Mouse (Mus musculus): ENCODE measurements around the gene Mtus2. TPM values are rescaled to one million over a fixed set of nuclear protein-coding genes. Genes with fewer than 3 reads are reported as not detected.
"Not testable (repeated sequence)": the region's sequence is repeated elsewhere in the genome, so short reads cannot be mapped to it uniquely, and the experiment has no call there.

Gene Mtus2
- polyA plus RNA-seq, 1 experiment from 2014 or later: 6.9 TPM

- H3K27ac ChIP-seq: no peak overlapping the region
- WGBS: 42% methylated on average over 4 of the region's 4 CpGs
- no peak; the same call in 1 of the 2 replicates for ATAC-seq (ENCODE audit: insufficient number of reproducible peaks, insufficient read depth, low FRiP score, low TSS enrichment, low read depth)
Measured at GRCm38 (mm10) chr5:148325317-148325885, 368.3 kb downstream of the Mtus2 start.

GRCm38 (mm10) chr5:148326295-148326694 is 369.2 kb downstream of the Mtus2 start:
- ATAC-seq (ENCODE audit: insufficient number of reproducible peaks, insufficient read depth, low FRiP score, low TSS enrichment, low read depth); H3K27ac ChIP-seq; H3K9ac ChIP-seq (replicated peaks); H3K4me2 ChIP-seq; H3K27me3 ChIP-seq; H3K4me3 ChIP-seq (replicated peaks); H3K36me3 ChIP-seq; H3K9me3 ChIP-seq: not testable (repeated sequence)
- H3K4me1 ChIP-seq (replicated peaks): peaks cover 17% of the 10 kb centered on the region
- WGBS: 94% methylated on average over 9 of the region's 9 CpGs

More at GRCm38 (mm10) chr5:148325317-148325885, 368.3 kb downstream of the Mtus2 start:
- no peaks in the 10 kb centered on the region for H3K9me3 ChIP-seq
- no peaks in the 10 kb centered on the region for H3K36me3 ChIP-seq
- no peak overlapping the region for H3K4me3 ChIP-seq (replicated peaks)
- H3K4me2 ChIP-seq: no peak overlapping the region
- H3K4me1 ChIP-seq (replicated peaks): peaks cover 17% of the 10 kb centered on the region
- H3K9ac ChIP-seq (replicated peaks): no peak overlapping the region
- H3K27me3 ChIP-seq: no peaks in the 10 kb centered on the region

GRCm38 (mm10) chr5:148328982-148329381 is 371.9 kb downstream of the Mtus2 start:
- Histone ChIP-seq H3K9ac (replicated peaks) (no peak overlapping the region), H3K4me2 (no peak overlapping the region), H3K9me3 (no peaks in the 10 kb centered on the region), H3K27me3 (no peaks in the 10 kb centered on the region), H3K27ac (no peak overlapping the region), H3K36me3 (peaks cover 19% of the 10 kb centered on the region; the same call in 1 of the 2 replicates), H3K4me1 (replicated peaks) (peaks cover 17% of the 10 kb centered on the region), H3K4me3 (replicated peaks) (no peak overlapping the region)
- no peak for ATAC-seq (ENCODE audit: insufficient number of reproducible peaks, insufficient read depth, low FRiP score, low TSS enrichment, low read depth)
- WGBS: 84% methylated on average over 3 of the region's 3 CpGs

- Histone ChIP-seq H3K4me2 (no peak overlapping the region), H3K4me1 (replicated peaks) (peaks cover 17% of the 10 kb centered on the region), H3K9me3 (no peaks in the 10 kb centered on the region), H3K9ac (replicated peaks) (no peak overlapping the region), H3K27me3 (no peaks in the 10 kb centered on the region), H3K4me3 (replicated peaks) (no peak overlapping the region), H3K36me3 (peaks cover 34% of the 10 kb centered on the region; the same call in 1 of the 2 replicates), H3K27ac (no peak overlapping the region)
- 85% methylated on average over 11 of the region's 11 CpGs for WGBS
- ATAC-seq (ENCODE audit: insufficient number of reproducible peaks, insufficient read depth, low FRiP score, low TSS enrichment, low read depth): no peak
Measured at GRCm38 (mm10) chr5:148331229-148331776, 374.2 kb downstream of the Mtus2 start.

- Histone ChIP-seq H3K36me3 (peaks cover 36% of the 10 kb centered on the region; the same call in 1 of the 2 replicates), H3K4me2 (no peak overlapping the region), H3K27ac (no peak overlapping the region), H3K9ac (replicated peaks) (no peak overlapping the region), H3K4me3 (replicated peaks) (no peak overlapping the region), H3K4me1 (replicated peaks) (peaks cover 13% of the 10 kb centered on the region), H3K9me3 (no peaks in the 10 kb centered on the region), H3K27me3 (no peaks in the 10 kb centered on the region)
- WGBS: 89% methylated on average over 18 of the region's 18 CpGs
- no peak for ATAC-seq (ENCODE audit: insufficient number of reproducible peaks, insufficient read depth, low FRiP score, low TSS enrichment, low read depth)
Measured at GRCm38 (mm10) chr5:148331926-148332621, 375.0 kb downstream of the Mtus2 start.

- ATAC-seq (ENCODE audit: insufficient number of reproducible peaks, insufficient read depth, low FRiP score, low TSS enrichment, low read depth): peak; percentile 65
- 30% methylated on average over 8 of the region's 8 CpGs for WGBS
Measured at GRCm38 (mm10) chr5:148332622-148332974, 375.5 kb downstream of the Mtus2 start.

GRCm38 (mm10) chr5:148339126-148339525 is 382.0 kb downstream of the Mtus2 start:
- 91% methylated on average over 5 of the region's 5 CpGs for WGBS
- Histone ChIP-seq H3K27me3 (no peaks in the 10 kb centered on the region), H3K27ac (no peak overlapping the region), H3K4me1 (replicated peaks) (peaks cover 22% of the 10 kb centered on the region), H3K36me3 (peaks cover 17% of the 10 kb centered on the region; the same call in 1 of the 2 replicates), H3K4me3 (replicated peaks) (no peak overlapping the region), H3K9ac (replicated peaks) (no peak overlapping the region), H3K9me3 (no peaks in the 10 kb centered on the region), H3K4me2 (no peak overlapping the region)
- no peak for ATAC-seq (ENCODE audit: insufficient number of reproducible peaks, insufficient read depth, low FRiP score, low TSS enrichment, low read depth)

More at GRCm38 (mm10) chr5:148332622-148332974, 375.5 kb downstream of the Mtus2 start:
- Histone ChIP-seq H3K4me2 (no peak overlapping the region), H3K27ac (no peak overlapping the region), H3K4me3 (replicated peaks) (no peak overlapping the region), H3K9me3 (no peaks in the 10 kb centered on the region), H3K4me1 (replicated peaks) (peaks cover 10% of the 10 kb centered on the region), H3K36me3 (peaks cover 36% of the 10 kb centered on the region; the same call in 1 of the 2 replicates), H3K27me3 (no peaks in the 10 kb centered on the region), H3K9ac (replicated peaks) (no peak overlapping the region)

- ATAC-seq (ENCODE audit: insufficient number of reproducible peaks, insufficient read depth, low FRiP score, low TSS enrichment, low read depth): peak; percentile 52; the same call in 1 of the 2 replicates
- H3K9ac ChIP-seq (replicated peaks): peak overlapping the region; percentile 34; the same call in 1 of the 2 replicates
- WGBS: 26% methylated on average over 26 of the region's 26 CpGs
Measured at GRCm38 (mm10) chr5:148342061-148342741, 385.1 kb downstream of the Mtus2 start.

GRCm38 (mm10) chr5:148344374-148344773 is 387.3 kb downstream of the Mtus2 start:
- Histone ChIP-seq H3K4me2 (no peak overlapping the region), H3K27me3 (no peaks in the 10 kb centered on the region), H3K9ac (replicated peaks) (no peak overlapping the region), H3K36me3 (no peaks in the 10 kb centered on the region), H3K27ac (peak overlapping the region; percentile 72; the same call in 1 of the 2 replicates), H3K4me3 (replicated peaks) (no peak overlapping the region), H3K9me3 (no peaks in the 10 kb centered on the region), H3K4me1 (replicated peaks) (peaks cover 31% of the 10 kb centered on the region)
- ATAC-seq (ENCODE audit: insufficient number of reproducible peaks, insufficient read depth, low FRiP score, low TSS enrichment, low read depth): no peak
- WGBS: 67% methylated on average over 5 of the region's 5 CpGs

More at GRCm38 (mm10) chr5:148342061-148342741, 385.1 kb downstream of the Mtus2 start:
- Histone ChIP-seq H3K4me2 (peak overlapping the region; percentile 53), H3K36me3 (no peaks in the 10 kb centered on the region), H3K9me3 (no peaks in the 10 kb centered on the region), H3K27me3 (no peaks in the 10 kb centered on the region), H3K4me1 (replicated peaks) (peaks cover 25% of the 10 kb centered on the region), H3K27ac (peak overlapping the region; percentile 83), H3K4me3 (replicated peaks) (peak overlapping the region; percentile 28)

GRCm38 (mm10) chr5:148346543-148346942 is 389.4 kb downstream of the Mtus2 start:
- no peak for ATAC-seq (ENCODE audit: insufficient number of reproducible peaks, insufficient read depth, low FRiP score, low TSS enrichment, low read depth)
- Histone ChIP-seq H3K4me3 (replicated peaks) (no peak overlapping the region), H3K36me3 (no peaks in the 10 kb centered on the region), H3K27ac (no peak overlapping the region), H3K27me3 (no peaks in the 10 kb centered on the region), H3K4me1 (replicated peaks) (peaks cover 39% of the 10 kb centered on the region), H3K4me2 (no peak overlapping the region), H3K9ac (replicated peaks) (no peak overlapping the region), H3K9me3 (no peaks in the 10 kb centered on the region)
- 81% methylated on average over 8 of the region's 8 CpGs for WGBS

GRCm38 (mm10) chr5:148348153-148348552 is 391.0 kb downstream of the Mtus2 start:
- Histone ChIP-seq H3K36me3 (no peaks in the 10 kb centered on the region), H3K4me1 (replicated peaks) (peaks cover 26% of the 10 kb centered on the region), H3K4me2 (no peak overlapping the region), H3K27ac (no peak overlapping the region), H3K9ac (replicated peaks) (no peak overlapping the region), H3K4me3 (replicated peaks) (no peak overlapping the region), H3K9me3 (no peaks in the 10 kb centered on the region), H3K27me3 (no peaks in the 10 kb centered on the region)
- 62% methylated on average over 8 of the region's 8 CpGs for WGBS
- ATAC-seq (ENCODE audit: insufficient number of reproducible peaks, insufficient read depth, low FRiP score, low TSS enrichment, low read depth): no peak

Data from limb, embryonic 12.5 days (tissue).